Mouse (Mus musculus) limb, embryonic 15.5 days (tissue): Measurements from ENCODE around the gene Exoc3l. TPM values are rescaled to one million over a fixed set of nuclear protein-coding genes. Genes with fewer than 3 reads are reported as not detected.

Source experiments
- ATAC-seq: fragments of 200-750 bp; cut with Nextera tagmentation; 2 replicates; pipeline ENCODE4 v1.8.0; 2017; ENCODE audit warnings: low read depth, moderate TSS enrichment; ENCODE audit not compliant: insufficient number of reproducible peaks, low FRiP score, low TSS enrichment
- H3K27ac ChIP-seq: fragments of 300-500 bp; sonication (generic); 2 replicates; pipeline ENCODE4 v1.5.1; 2015; ENCODE audit warnings: moderate library complexity, mild to moderate bottlenecking, inconsistent platforms
- H3K27me3 ChIP-seq: fragments of 300-500 bp; sonication (generic); 2 replicates; pipeline ENCODE4 v1.6.1; 2015; ENCODE audit warnings: inconsistent platforms
- H3K36me3 ChIP-seq: fragments of 300-500 bp; sonication (generic); 2 replicates; pipeline ENCODE4 v1.6.1; 2015; ENCODE audit warnings: inconsistent platforms
- H3K4me1 ChIP-seq: fragments of 300-500 bp; sonication (generic); 2 replicates; pipeline ENCODE4 v1.6.1; 2015; ENCODE audit warnings: inconsistent platforms
- H3K4me2 ChIP-seq: fragments of 300-500 bp; sonication (generic); 2 replicates; pipeline ENCODE4 v1.6.1; 2015; ENCODE audit warnings: mild to moderate bottlenecking, inconsistent platforms
- H3K4me3 ChIP-seq: fragments of 300-500 bp; sonication (generic); 2 replicates; pipeline ENCODE4 v1.5.1; 2015; ENCODE audit warnings: mild to moderate bottlenecking, inconsistent platforms
- H3K9ac ChIP-seq: fragments of 300-500 bp; sonication (generic); 2 replicates; pipeline ENCODE4 v1.6.1; 2015; ENCODE audit warnings: inconsistent platforms
- H3K9me3 ChIP-seq: fragments of 300-500 bp; sonication (generic); 2 replicates; pipeline ENCODE4 v1.6.1; 2016; ENCODE audit warnings: inconsistent platforms
- WGBS: fragments of 180-500 bp; shearing (Covaris S2); methylation state at CpG from one replicate; pipeline ENCODE4 v1.1.7; 2015; 5-methylcytosine and 5-hydroxymethylcytosine counted together
- polyA plus RNA-seq: library from polyadenylated mRNA; unstranded; fragments of >200 nt; fragmentation: Nextera tagmentation; extraction: Ambion mirVana; gene quantifications from 2 replicates; pipeline ENCODE4 v1.2.1, GENCODE M21; 2015

The Exoc3l gene
- polyA plus RNA-seq, 1 experiment from 2014 or later = 9.0 TPM

DNA sequence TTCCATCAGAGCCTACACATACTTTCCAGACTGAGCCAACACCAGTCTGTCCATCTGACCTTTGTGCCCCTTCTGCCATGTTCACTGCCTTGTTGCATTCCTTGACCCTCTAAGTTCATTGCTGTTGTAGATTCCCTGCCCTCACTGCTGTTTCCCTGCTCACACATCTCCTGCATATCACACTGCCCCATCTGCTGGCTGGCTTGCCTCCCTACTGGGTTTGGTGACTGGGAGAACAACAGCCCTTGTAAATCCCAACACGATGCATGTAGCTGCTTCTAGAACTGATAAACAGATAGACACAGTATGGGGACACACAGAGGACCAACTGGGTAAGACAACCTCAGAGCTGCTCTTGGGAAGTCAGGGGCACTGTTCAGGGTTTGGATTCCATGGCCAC lies 15.8 kb upstream of the Exoc3l start:
- 88% methylated on average over 1 of the region's 1 CpGs for WGBS
- Histone ChIP-seq H3K4me1 (no peaks in the 10 kb centered on the region), H3K9ac (no peak overlapping the region), H3K4me2 (no peak overlapping the region), H3K9me3 (no peaks in the 10 kb centered on the region), H3K36me3 (peaks cover 89% of the 10 kb centered on the region), H3K4me3 (no peak overlapping the region), H3K27me3 (no peaks in the 10 kb centered on the region), H3K27ac (no peak overlapping the region)
- no peak for ATAC-seq

DNA sequence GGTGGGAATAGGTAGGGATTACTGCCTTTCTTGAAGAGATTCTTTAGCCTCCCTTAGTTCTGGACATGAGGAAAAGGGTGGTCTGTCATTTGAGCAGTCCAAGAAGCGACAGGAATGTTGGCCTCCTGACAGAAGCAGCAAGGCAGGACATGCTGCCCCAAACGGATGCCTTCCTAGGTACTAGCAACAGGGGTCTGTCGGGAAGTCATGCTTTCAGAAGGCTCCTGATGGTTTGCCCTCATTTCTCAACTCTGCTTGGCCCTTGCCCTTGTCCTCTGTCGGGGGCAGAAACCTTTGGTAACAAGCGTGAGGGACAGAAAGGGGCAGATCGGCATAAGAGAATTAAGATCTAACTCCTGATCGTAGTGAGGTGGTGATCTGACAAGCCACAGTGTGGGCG lies 14.2 kb upstream of the Exoc3l start:
- peaks cover 14% of the 10 kb centered on the region for H3K4me1 ChIP-seq
- no peak overlapping the region for H3K4me2 ChIP-seq
- H3K27ac ChIP-seq = no peak overlapping the region
- WGBS = 84% methylated on average over 8 of the region's 8 CpGs
- no peak for ATAC-seq
- no peak overlapping the region for H3K4me3 ChIP-seq
- H3K27me3 ChIP-seq = no peaks in the 10 kb centered on the region
- peaks cover 76% of the 10 kb centered on the region for H3K36me3 ChIP-seq
- no peak overlapping the region for H3K9ac ChIP-seq
- H3K9me3 ChIP-seq = no peaks in the 10 kb centered on the region

DNA sequence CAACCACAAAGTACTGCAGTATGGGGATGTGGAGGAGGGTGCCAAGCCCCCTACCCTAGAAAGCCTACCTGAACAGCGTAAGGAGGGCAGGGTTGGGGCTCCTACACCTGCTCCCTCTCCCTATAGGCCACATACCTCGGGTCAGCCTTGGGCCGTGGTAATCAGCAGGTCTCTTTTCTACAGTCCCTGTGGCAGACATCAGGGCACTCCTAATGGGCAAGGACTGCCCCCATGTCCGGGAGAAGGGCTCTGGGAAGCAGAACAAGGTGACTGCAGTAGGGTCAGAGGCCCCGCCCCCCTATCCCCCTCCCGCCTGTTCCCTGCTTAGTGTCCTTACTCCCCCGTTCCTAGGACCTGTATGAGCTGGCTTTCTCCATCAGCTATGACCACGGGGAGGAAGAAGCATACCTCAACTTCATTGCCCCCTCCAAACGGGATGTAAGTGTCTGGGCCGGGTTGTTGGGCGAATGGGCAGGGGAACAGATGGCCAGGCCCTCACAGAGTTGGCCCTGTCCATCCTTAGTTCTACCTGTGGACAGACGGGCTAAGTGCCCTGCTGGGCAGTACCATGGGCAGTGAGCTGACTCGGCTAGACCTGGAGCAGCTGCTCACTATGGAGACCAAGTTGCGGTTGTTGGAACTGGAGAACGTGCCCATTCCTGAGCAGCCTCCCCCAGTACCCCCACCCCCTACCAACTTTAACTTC lies 13.4 kb upstream of the Exoc3l start:
- 76% methylated on average over 15 of the region's 15 CpGs for WGBS
- Histone ChIP-seq H3K4me1 (peaks cover 22% of the 10 kb centered on the region), H3K9ac (no peak overlapping the region), H3K36me3 (peaks cover 73% of the 10 kb centered on the region), H3K27me3 (no peaks in the 10 kb centered on the region), H3K4me3 (no peak overlapping the region), H3K4me2 (no peak overlapping the region), H3K9me3 (no peaks in the 10 kb centered on the region), H3K27ac (no peak overlapping the region)
- ATAC-seq = no peak

DNA sequence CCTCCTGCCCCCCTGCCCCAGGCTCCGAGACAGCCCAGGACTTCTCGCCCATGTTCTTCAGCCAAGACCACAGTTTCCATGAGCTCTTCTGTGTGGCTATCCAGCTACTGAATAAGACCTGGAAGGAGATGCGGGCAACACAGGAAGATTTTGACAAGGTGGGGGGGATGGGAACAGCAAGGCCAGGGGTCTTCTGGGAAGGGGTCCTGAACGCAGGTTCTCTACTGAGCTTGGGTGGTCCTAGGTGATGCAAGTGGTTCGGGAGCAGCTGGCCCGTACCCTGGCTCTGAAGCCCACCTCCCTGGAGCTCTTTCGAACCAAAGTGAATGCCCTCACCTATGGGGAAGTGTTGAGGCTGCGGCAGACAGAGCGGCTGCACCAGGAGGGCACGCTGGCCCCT lies 12.5 kb upstream of the Exoc3l start:
- peaks cover 28% of the 10 kb centered on the region for H3K4me1 ChIP-seq
- no peak overlapping the region for H3K27ac ChIP-seq
- no peak overlapping the region for H3K4me2 ChIP-seq
- WGBS = 92% methylated on average over 10 of the region's 10 CpGs
- H3K27me3 ChIP-seq = no peaks in the 10 kb centered on the region
- H3K36me3 ChIP-seq = peaks cover 68% of the 10 kb centered on the region
- no peak overlapping the region for H3K9ac ChIP-seq
- ATAC-seq = no peak
- H3K9me3 ChIP-seq = no peaks in the 10 kb centered on the region
- H3K4me3 ChIP-seq = no peak overlapping the region

DNA sequence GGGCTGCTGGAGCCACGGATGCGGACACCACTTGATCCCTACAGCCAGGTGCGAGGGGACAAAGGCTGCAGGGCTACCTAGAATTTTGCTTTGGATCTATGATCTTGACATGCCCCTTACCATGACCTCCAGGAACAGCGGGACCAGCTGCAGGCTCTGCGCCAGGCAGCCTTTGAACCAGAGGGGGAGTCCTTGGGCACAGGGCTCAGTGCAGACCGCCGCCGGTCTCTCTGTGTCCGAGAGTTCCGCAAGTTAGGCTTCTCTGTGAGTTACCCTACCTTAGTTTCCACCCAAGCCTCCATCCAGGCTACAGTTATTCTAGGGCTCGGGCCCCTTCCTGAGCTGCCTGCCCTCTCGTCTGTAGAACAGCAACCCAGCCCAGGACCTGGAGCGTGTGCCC lies 11.8 kb upstream of the Exoc3l start:
- H3K36me3 ChIP-seq = peaks cover 66% of the 10 kb centered on the region
- H3K4me3 ChIP-seq = no peak overlapping the region
- WGBS = 94% methylated on average over 13 of the region's 13 CpGs
- H3K4me2 ChIP-seq = no peak overlapping the region
- H3K27ac ChIP-seq = no peak overlapping the region
- H3K4me1 ChIP-seq = peaks cover 28% of the 10 kb centered on the region
- no peak overlapping the region for H3K9ac ChIP-seq
- no peak for ATAC-seq
- no peaks in the 10 kb centered on the region for H3K27me3 ChIP-seq
- no peaks in the 10 kb centered on the region for H3K9me3 ChIP-seq

DNA sequence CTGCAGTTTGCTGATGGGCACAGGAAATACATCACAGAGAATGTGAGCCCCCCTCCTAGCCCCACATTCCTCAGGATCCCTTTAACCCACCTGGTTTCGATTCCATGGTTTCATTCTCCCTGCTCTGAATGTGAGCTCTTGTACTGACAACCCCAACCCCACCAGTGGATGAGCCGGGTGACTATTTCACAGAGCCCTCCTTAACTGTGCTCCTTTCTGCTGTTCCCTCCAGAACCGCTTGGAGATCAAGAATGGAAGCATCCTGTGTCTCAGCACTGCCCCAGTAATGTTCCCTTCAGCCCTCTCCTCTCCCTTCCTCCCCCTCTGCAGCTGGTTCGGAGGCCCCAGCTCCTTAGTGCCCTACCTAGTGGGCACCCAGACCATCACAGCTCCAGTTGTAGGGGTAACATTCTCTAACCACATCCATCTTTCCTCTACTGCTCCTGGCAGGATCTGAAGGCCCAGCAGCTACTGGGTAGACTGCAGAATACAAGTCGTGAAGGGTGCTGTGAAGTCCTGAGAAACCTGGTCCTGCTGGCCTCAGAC lies 10.3 kb upstream of the Exoc3l start:
- no peaks in the 10 kb centered on the region for H3K9me3 ChIP-seq
- 34% methylated on average over 5 of the region's 5 CpGs for WGBS
- H3K9ac ChIP-seq = peak overlapping the region; percentile 42; the same call in 1 of the 2 replicates
- peak overlapping the region; percentile 83 for H3K27ac ChIP-seq
- no peaks in the 10 kb centered on the region for H3K27me3 ChIP-seq
- peaks cover 64% of the 10 kb centered on the region for H3K36me3 ChIP-seq
- peak overlapping the region; percentile 38 for H3K4me3 ChIP-seq
- H3K4me2 ChIP-seq = peak overlapping the region; percentile 75
- peaks cover 28% of the 10 kb centered on the region for H3K4me1 ChIP-seq
- ATAC-seq = no peak; the same call in 1 of the 2 replicates

DNA sequence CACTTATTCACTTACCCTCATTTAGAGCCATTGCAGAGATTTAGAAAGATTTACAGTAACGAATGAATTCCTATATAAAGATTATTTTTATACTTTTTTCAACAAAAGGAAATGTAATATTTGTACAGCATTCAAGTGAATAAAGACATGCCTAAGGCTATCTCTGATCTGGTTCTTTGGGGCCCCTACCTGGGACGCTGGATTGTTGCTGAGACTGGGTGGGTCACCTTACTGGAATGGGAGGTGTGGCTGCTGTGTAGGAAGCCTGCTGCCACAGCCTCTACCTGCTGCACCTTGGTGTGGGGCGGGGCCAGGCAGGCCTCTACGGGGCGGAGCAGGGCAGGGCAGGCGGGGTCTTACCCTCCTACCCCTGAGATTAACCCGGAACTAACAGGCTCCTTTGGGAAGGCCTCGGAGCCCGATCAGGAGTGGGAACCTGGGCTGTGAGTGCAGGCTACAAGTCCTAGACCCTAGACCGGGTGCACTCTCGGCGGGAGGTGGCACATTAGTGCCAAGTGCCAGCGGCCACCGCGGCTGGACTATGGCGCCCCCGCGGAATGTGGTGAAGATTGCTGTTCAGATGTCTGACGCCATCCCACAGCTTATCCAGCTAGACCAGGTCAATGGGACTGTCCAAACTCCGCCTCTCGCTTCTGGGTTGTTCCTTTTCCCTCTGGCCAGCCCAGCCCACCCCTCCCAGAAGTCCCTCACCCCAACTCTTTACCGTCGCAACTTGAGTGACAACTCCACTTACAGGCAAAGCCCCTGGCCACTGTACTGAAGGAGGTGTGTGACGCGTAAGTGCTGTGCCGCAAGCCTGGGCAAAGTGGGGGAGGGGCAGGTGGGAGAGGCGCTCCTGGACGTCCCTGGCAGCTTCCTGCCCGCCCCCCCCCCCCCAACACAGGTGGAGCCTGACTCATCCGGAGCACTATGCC lies 9.6 kb upstream of the Exoc3l start, which contains the start of gene Elmo3:
Gene Elmo3 (plus strand): TSS at position 391 of the 935 bp plus-strand sequence.
- peak within 1 kb of the TSS; percentile 42 for H3K9ac ChIP-seq
- no peaks in the 10 kb centered on the region for H3K9me3 ChIP-seq
- H3K4me1 ChIP-seq = peaks cover 28% of the 10 kb centered on the region
- 6% methylated on average over 27 of the region's 30 CpGs for WGBS
- H3K4me3 ChIP-seq = peak within 1 kb of the TSS; percentile 38
- no peaks in the 10 kb centered on the region for H3K27me3 ChIP-seq
- H3K36me3 ChIP-seq = peaks cover 66% of the 10 kb centered on the region
- peak; percentile 64 for ATAC-seq
- peak within 1 kb of the TSS; percentile 75 for H3K4me2 ChIP-seq
- peak within 1 kb of the TSS; percentile 83 for H3K27ac ChIP-seq

DNA sequence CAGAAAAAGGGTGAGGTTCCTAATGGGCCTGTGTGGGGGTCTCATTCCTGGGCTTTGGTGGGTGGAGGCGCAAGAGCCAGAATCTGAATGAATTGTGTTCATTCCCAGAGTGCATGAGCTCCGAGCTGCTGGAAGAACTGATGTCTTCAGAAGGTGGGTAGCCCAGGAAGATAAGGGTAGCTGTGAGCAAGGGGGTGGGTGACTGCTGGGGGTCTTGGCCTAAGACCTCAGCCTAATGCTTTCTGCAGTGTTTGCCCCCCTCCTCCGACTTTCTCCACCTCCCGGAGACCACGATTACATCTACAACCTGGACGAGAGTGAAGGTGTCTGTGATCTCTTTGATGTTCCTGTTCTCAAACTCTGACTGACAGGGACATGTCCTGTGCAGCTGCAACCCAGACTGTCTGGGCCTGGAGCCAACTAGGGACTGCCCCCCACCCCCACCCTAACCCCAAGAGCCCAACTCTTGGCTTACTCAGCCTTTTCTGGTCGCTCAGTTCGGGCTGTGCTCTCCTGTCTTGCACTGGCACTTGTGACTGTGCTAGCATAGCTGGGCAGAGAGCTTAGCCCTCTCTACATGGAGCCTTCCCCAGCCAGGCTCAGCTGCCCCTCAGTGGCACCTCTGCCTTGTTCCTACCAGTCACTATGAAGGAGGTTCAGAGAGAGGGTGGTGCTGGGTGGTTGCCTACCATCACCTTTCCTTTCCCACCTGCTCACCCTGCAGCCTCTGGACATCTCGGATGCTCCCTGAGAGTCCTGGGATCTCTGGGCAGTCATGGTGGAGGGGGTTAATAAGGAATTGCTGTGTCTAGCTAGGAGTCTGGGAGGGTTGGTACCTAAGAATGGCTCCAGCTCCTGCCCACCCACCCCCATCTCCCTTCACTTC lies 8.7 kb upstream of the Exoc3l start:
- Histone ChIP-seq H3K4me1 (peaks cover 33% of the 10 kb centered on the region), H3K36me3 (peaks cover 68% of the 10 kb centered on the region), H3K9ac (no peak overlapping the region), H3K9me3 (no peaks in the 10 kb centered on the region), H3K4me2 (no peak overlapping the region), H3K27ac (peak overlapping the region; percentile 66), H3K27me3 (no peaks in the 10 kb centered on the region), H3K4me3 (no peak overlapping the region)
- no peak for ATAC-seq
- WGBS = 48% methylated on average over 9 of the region's 9 CpGs

DNA sequence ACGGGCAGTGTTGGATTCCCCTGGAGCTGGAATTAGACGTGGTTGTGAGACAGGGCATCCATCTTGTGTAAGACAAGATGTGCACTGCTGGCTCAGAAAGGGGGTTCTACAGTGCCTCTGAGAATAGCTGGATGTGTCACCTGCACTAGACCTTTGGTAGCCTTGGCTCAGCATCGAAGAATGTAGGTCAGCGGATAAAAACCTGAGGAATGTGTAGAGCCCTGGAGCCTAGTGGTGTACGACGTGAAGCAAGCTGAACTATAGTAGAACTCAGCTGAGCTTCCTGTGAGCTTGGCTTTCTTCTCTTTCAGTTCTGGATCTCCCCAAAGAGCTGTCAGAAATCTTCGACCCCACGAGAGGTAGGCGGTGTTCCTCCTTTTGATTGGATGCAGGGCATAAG lies 8.0 kb upstream of the Exoc3l start:
- H3K9me3 ChIP-seq = no peaks in the 10 kb centered on the region
- H3K27ac ChIP-seq = peak overlapping the region; percentile 66
- peaks cover 35% of the 10 kb centered on the region for H3K4me1 ChIP-seq
- 74% methylated on average over 9 of the region's 9 CpGs for WGBS
- H3K4me3 ChIP-seq = no peak overlapping the region
- H3K36me3 ChIP-seq = peaks cover 62% of the 10 kb centered on the region
- H3K4me2 ChIP-seq = no peak overlapping the region
- no peaks in the 10 kb centered on the region for H3K27me3 ChIP-seq
- no peak for ATAC-seq
- no peak overlapping the region for H3K9ac ChIP-seq

DNA sequence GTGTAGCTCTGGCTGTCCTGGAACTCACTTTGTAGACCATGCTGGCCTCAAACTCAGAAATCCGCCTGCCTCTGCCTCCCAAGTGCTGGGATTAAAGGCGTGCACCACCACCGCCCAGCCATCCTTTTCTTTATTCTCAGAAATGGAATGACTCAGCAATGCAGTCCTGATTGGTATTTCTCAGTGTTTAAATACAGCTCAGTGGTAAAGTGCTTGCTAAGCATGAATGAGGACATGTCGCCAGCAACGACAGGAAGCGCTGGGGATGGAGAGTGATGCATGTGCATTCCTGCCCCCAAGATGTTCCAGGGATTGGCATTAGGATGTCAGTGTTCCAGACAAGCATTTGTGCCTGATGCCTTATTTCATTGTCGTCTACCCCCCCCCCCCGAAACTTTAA lies 7.5 kb upstream of the Exoc3l start:
- no peaks in the 10 kb centered on the region for H3K27me3 ChIP-seq
- H3K4me2 ChIP-seq = no peak overlapping the region
- H3K4me1 ChIP-seq = peaks cover 40% of the 10 kb centered on the region
- H3K9ac ChIP-seq = no peak overlapping the region
- 83% methylated on average over 8 of the region's 8 CpGs for WGBS
- peaks cover 57% of the 10 kb centered on the region for H3K36me3 ChIP-seq
- H3K27ac ChIP-seq = no peak overlapping the region
- no peak overlapping the region for H3K4me3 ChIP-seq
- H3K9me3 ChIP-seq = no peaks in the 10 kb centered on the region
- no peak for ATAC-seq

DNA sequence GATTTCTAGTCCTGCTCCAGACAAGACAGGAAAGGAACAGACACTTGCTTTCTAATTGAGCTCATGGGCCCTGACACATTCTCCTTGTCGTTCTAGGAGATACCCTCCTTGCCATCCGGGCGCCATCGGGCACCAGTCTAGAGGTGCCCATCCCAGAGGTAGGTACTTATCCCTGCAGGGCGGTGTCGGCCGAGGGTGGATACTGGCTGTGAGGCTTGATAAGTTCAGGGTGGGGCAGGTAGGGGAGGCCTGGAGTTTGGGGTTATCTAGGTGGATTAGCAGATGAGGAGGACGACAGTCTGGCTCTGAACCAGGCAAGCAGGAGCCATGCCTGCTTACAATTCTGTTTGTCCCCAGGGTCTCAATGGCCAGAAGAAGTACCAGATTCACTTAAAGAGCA lies 4.1 kb upstream of the Exoc3l start:
- no peaks in the 10 kb centered on the region for H3K27me3 ChIP-seq
- no peak overlapping the region for H3K27ac ChIP-seq
- H3K4me2 ChIP-seq = no peak overlapping the region
- H3K4me3 ChIP-seq = no peak overlapping the region
- H3K9me3 ChIP-seq = no peaks in the 10 kb centered on the region
- no peak overlapping the region for H3K9ac ChIP-seq
- peaks cover 35% of the 10 kb centered on the region for H3K4me1 ChIP-seq
- no peak for ATAC-seq
- H3K36me3 ChIP-seq = peaks cover 44% of the 10 kb centered on the region
- 94% methylated on average over 8 of the region's 8 CpGs for WGBS
